In the genomic region with DNA sequence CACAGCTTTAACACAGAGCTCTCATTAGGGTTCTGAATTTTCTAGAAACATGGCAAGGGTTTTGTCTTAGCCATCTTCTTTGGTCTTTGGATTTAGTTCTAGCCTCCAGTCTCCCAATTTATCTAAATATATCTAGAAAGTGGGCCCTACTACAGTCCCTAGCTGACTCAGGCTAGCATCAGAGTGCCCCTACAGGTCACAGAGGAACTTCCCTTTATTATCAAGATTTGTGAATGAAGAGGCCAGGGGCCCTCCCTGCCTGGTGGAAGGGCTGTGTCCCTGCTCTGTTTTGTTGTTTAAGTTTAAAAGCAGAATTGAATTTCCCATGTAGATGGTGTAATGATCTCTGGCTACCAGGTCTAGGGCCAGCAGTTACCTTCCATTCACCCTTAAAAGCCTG, we compare ENCODE assay signal across 19 mouse cellular contexts.
DNase-seq lines count a peak whose midpoint lies in the region; ATAC-seq and TF ChIP-seq lines count a peak whose summit lies in the region.
"Had no signal": no experiment of that assay in that cellular context is flagged by ENCODE, and none has a peak within 500 bp of the region (broad histone marks: within the 10 kb centered on the region; RNA-seq: fewer than 3 reads in every experiment).

No protein-coding gene starts in this region.

- H3K4me2 ChIP-seq in hindbrain, postnatal 0 days (ENCODE audit: low read depth, low read length): no peak overlapping the region
- H3K4me2 ChIP-seq in hindbrain, embryonic 11.5 days (replicated peaks; ENCODE audit: low read depth, low read length): no peak overlapping the region
- no peak overlapping the region for H3K4me2 ChIP-seq in midbrain, embryonic 13.5 days (replicated peaks)
- H3K4me2 ChIP-seq: forebrain, embryonic 12.5 days; liver, embryonic 15.5 days; midbrain, embryonic 12.5 days; neural tube, embryonic 15.5 days had no signal

- H3K9ac ChIP-seq in hindbrain, postnatal 0 days (replicated peaks; ENCODE audit: low read length): no peak overlapping the region
- no peak overlapping the region for H3K9ac ChIP-seq in hindbrain, embryonic 11.5 days (ENCODE audit: low read depth, low read length)
- H3K9ac ChIP-seq in midbrain, embryonic 13.5 days (replicated peaks): no peak overlapping the region
- H3K9ac ChIP-seq: forebrain, embryonic 12.5 days; liver, embryonic 15.5 days; midbrain, embryonic 12.5 days; neural tube, embryonic 15.5 days had no signal

- 0 out of 2 replicates have a peak, but pooled peaks have one; percentile 15 for TF ChIP-seq CTCF in hindbrain, postnatal 0 days (IDR thresholded peaks at IDR 0.05; ENCODE audit: low read depth)

- no peaks in the 10 kb centered on the region for H3K27me3 ChIP-seq in hindbrain, postnatal 0 days (ENCODE audit: insufficient read depth, low read length)
- H3K27me3 ChIP-seq in hindbrain, embryonic 11.5 days (ENCODE audit: control insufficient read depth, insufficient read depth, low read length): no peaks in the 10 kb centered on the region
- no peaks in the 10 kb centered on the region; the same call in 1 of the 2 replicates for H3K27me3 ChIP-seq in midbrain, embryonic 10.5 days (ENCODE audit: low read depth, poor library complexity, severe bottlenecking)
- H3K27me3 ChIP-seq in midbrain, embryonic 13.5 days: no peaks in the 10 kb centered on the region
- H3K27me3 ChIP-seq: forebrain, embryonic 12.5 days; liver, embryonic 15.5 days; midbrain, embryonic 12.5 days; neural tube, embryonic 15.5 days had no signal

- no peaks in the 10 kb centered on the region for H3K9me3 ChIP-seq in hindbrain, postnatal 0 days (ENCODE audit: low read length)
- H3K9me3 ChIP-seq in hindbrain, embryonic 11.5 days (ENCODE audit: control insufficient read depth, low read length): no peaks in the 10 kb centered on the region
- H3K9me3 ChIP-seq in midbrain, embryonic 10.5 days (replicated peaks): no peaks in the 10 kb centered on the region
- no peaks in the 10 kb centered on the region for H3K9me3 ChIP-seq in midbrain, embryonic 13.5 days
- H3K9me3 ChIP-seq: forebrain, embryonic 12.5 days; liver, embryonic 15.5 days; midbrain, embryonic 12.5 days; neural tube, embryonic 15.5 days had no signal

- H3K4me3 ChIP-seq in hindbrain, postnatal 0 days (ENCODE audit: low read length): no peak overlapping the region
- H3K4me3 ChIP-seq in hindbrain, embryonic 11.5 days (ENCODE audit: low read depth, low read length): no peak overlapping the region
- no peak overlapping the region for H3K4me3 ChIP-seq in midbrain, embryonic 10.5 days
- H3K4me3 ChIP-seq in midbrain, embryonic 13.5 days (replicated peaks): no peak overlapping the region
- H3K4me3 ChIP-seq: forebrain, embryonic 12.5 days; gastrocnemius, adult 2 months; liver, embryonic 15.5 days; midbrain, embryonic 12.5 days; neural tube, embryonic 15.5 days had no signal

- no peak overlapping the region for H3K27ac ChIP-seq in hindbrain, postnatal 0 days
- no peak overlapping the region for H3K27ac ChIP-seq in hindbrain, embryonic 11.5 days (ENCODE audit: low read depth, low read length)
- no peak overlapping the region for H3K27ac ChIP-seq in midbrain, embryonic 10.5 days (replicated peaks)
- no peak overlapping the region for H3K27ac ChIP-seq in midbrain, embryonic 13.5 days
- H3K27ac ChIP-seq: forebrain, embryonic 12.5 days; gastrocnemius, adult 2 months; liver, embryonic 15.5 days; midbrain, embryonic 12.5 days; neural tube, embryonic 15.5 days had no signal

- no peaks in the 10 kb centered on the region for H3K36me3 ChIP-seq in hindbrain, postnatal 0 days (ENCODE audit: insufficient read depth, low read length)
- H3K36me3 ChIP-seq in hindbrain, embryonic 11.5 days (ENCODE audit: control insufficient read depth, insufficient read depth, low read length): no peaks in the 10 kb centered on the region
- no peaks in the 10 kb centered on the region for H3K36me3 ChIP-seq in midbrain, embryonic 10.5 days
- no peaks in the 10 kb centered on the region for H3K36me3 ChIP-seq in midbrain, embryonic 13.5 days
- H3K36me3 ChIP-seq: forebrain, embryonic 12.5 days; liver, embryonic 15.5 days; midbrain, embryonic 12.5 days; neural tube, embryonic 15.5 days had no signal

- H3K4me1 ChIP-seq in hindbrain, postnatal 0 days (ENCODE audit: insufficient read depth, low read length): no peaks in the 10 kb centered on the region
- no peaks in the 10 kb centered on the region for H3K4me1 ChIP-seq in hindbrain, embryonic 11.5 days (replicated peaks; ENCODE audit: control insufficient read depth, insufficient read depth, low read length)
- 0 out of 2 replicates have a peak, but pooled peaks cover 2% of the 10 kb centered on the region for H3K4me1 ChIP-seq in midbrain, embryonic 10.5 days
- no peaks in the 10 kb centered on the region for H3K4me1 ChIP-seq in midbrain, embryonic 13.5 days (replicated peaks)
- H3K4me1 ChIP-seq: forebrain, embryonic 12.5 days; liver, embryonic 15.5 days; midbrain, embryonic 12.5 days had no signal

- no peak for DNase-seq in hindbrain, postnatal 0 days (ENCODE audit: low spot score)
- DNase-seq in hindbrain, embryonic 11.5 days (ENCODE audit: low spot score): no peak
- DNase-seq in midbrain, embryonic 10.5 days (ENCODE audit: low spot score): peak; percentile 6
- DNase-seq in MN1 (ENCODE audit: low spot score): no peak
- no peak for DNase-seq in B cell, adult 2 months
- DNase-seq: adrenal gland, postnatal 25 days; cerebellum, adult 18-20 months; gastrocnemius, adult 2 months; heart, postnatal 4 days; kidney, adult 8-10 months; kidney, postnatal 4 days; lung, postnatal 36 days; thymus, postnatal 36 days had no signal

- ATAC-seq in hindbrain, postnatal 0 days: no peak
- ATAC-seq in hindbrain, embryonic 11.5 days (ENCODE audit: low FRiP score): no peak
- ATAC-seq in midbrain, embryonic 13.5 days: no peak
- ATAC-seq in granulocyte monocyte progenitor cell, adult 5-6 weeks (replicated peaks; ENCODE audit: poor library complexity, severe bottlenecking): peak; percentile 72
